In genomic region chr6:58651038-58651437, GRCm38 (mm10) we compare ENCODE assay signal across 28 mouse cellular contexts.
DNase-seq lines count a peak whose midpoint lies in the region; ATAC-seq and TF ChIP-seq lines count a peak whose summit lies in the region.
"Had no signal": no experiment of that assay in that cellular context is flagged by ENCODE, and none has a peak within 500 bp of the region (broad histone marks: within the 10 kb centered on the region; RNA-seq: fewer than 3 reads in every experiment).

No protein-coding gene starts in this region.

- H3K4me2 ChIP-seq in liver, embryonic 12.5 days, result 0 out of 2 replicates have a peak overlapping the region, but pooled peaks have one; percentile 8
- peak overlapping the region; percentile 21; the same call in 1 of the 2 replicates for H3K4me2 ChIP-seq in liver, embryonic 14.5 days (ENCODE audit: low read depth)
- H3K4me2 ChIP-seq in midbrain, embryonic 16.5 days (ENCODE audit: low read length), result no peak overlapping the region
- H3K4me2 ChIP-seq: embryonic facial prominence, embryonic 13.5 days; forebrain, embryonic 13.5 days; heart, embryonic 13.5 days; hindbrain, embryonic 14.5 days had no signal

- H3K9me3 ChIP-seq in liver, embryonic 12.5 days (replicated peaks), result no peaks in the 10 kb centered on the region
- H3K9me3 ChIP-seq in liver, embryonic 14.5 days (ENCODE audit: control insufficient read depth, low read length), result no peaks in the 10 kb centered on the region
- no peaks in the 10 kb centered on the region for H3K9me3 ChIP-seq in midbrain, embryonic 16.5 days (replicated peaks; ENCODE audit: control insufficient read depth, low read length, poor library complexity, severe bottlenecking)
- H3K9me3 ChIP-seq: embryonic facial prominence, embryonic 10.5 days; embryonic facial prominence, embryonic 13.5 days; forebrain, embryonic 10.5 days; forebrain, embryonic 13.5 days; heart, embryonic 10.5 days; heart, embryonic 13.5 days had no signal

- no peak for TF ChIP-seq POLR2A in liver, adult 2 months (IDR thresholded peaks at IDR 0.05; ENCODE audit: extremely low read depth, insufficient read depth, low read length)

- DNase-seq in liver, adult 2 months (ENCODE audit: extremely low read depth, low read depth, low spot score), result peak; percentile 81
- no peak for DNase-seq in liver
- DNase-seq in liver, embryonic 14.5 days (ENCODE audit: low read depth in 3 of 3, low spot score in 3 of 3), result no peak
- no peak for DNase-seq in right cerebral cortex, postnatal 14 days
- DNase-seq: adrenal gland, adult 8-10 months; adrenal gland, postnatal 25 days; cerebellum, adult 11-12 months; cerebellum, adult 8-10 months; cerebellum, postnatal 10 days; cerebellum, postnatal 36 days; embryo, embryonic 11 days; gastrocnemius, postnatal 10 days; gastrocnemius, postnatal 36 days; heart, adult 2 months; heart, postnatal 14 days; heart, postnatal 4 days had no signal

- H3K79me2 ChIP-seq in liver, adult 2 months (ENCODE audit: control insufficient read depth, insufficient read depth, low read length), result peaks cover 9% of the 10 kb centered on the region; the same call in 1 of the 2 replicates

- H3K4me3 ChIP-seq in liver, adult 2 months (ENCODE audit: insufficient read depth, low read depth, low read length), result no peak overlapping the region
- no peak overlapping the region for H3K4me3 ChIP-seq in liver, embryonic 12.5 days
- H3K4me3 ChIP-seq in liver, embryonic 14.5 days (ENCODE audit: insufficient read depth in 1 of 2, low read depth in 2 of 2, low read length in 2 of 2), result no peak overlapping the region
- no peak overlapping the region for H3K4me3 ChIP-seq in midbrain, embryonic 16.5 days (ENCODE audit: low read depth, low read length)
- H3K4me3 ChIP-seq: embryonic facial prominence, embryonic 10.5 days; embryonic facial prominence, embryonic 13.5 days; forebrain, embryonic 10.5 days; forebrain, embryonic 13.5 days; heart, embryonic 10.5 days; heart, embryonic 13.5 days had no signal

- no peaks in the 10 kb centered on the region for H3K27me3 ChIP-seq in liver, adult 2 months (ENCODE audit: control insufficient read depth, insufficient read depth, low read length)
- no peaks in the 10 kb centered on the region for H3K27me3 ChIP-seq in liver, embryonic 12.5 days (replicated peaks)
- no peaks in the 10 kb centered on the region for H3K27me3 ChIP-seq in liver, embryonic 14.5 days (ENCODE audit: control insufficient read depth, insufficient read depth, low read length)
- no peaks in the 10 kb centered on the region for H3K27me3 ChIP-seq in midbrain, embryonic 16.5 days (ENCODE audit: control insufficient read depth, insufficient read depth, low read depth, low read length)
- H3K27me3 ChIP-seq: embryonic facial prominence, embryonic 13.5 days; forebrain, embryonic 13.5 days; heart, embryonic 13.5 days had no signal

- TF ChIP-seq EP300 in liver, embryonic 14.5 days (IDR thresholded peaks at IDR 0.05; ENCODE audit: low read depth), result 0 out of 2 replicates have a peak, but pooled peaks have one; percentile 15

- peaks cover 18% of the 10 kb centered on the region for H3K4me1 ChIP-seq in liver, adult 2 months (ENCODE audit: control insufficient read depth, insufficient read depth, low read length)
- H3K4me1 ChIP-seq in liver, embryonic 12.5 days, result peaks cover 72% of the 10 kb centered on the region
- peaks cover 47 to 51% of the 10 kb centered on the region in 2 experiments for H3K4me1 ChIP-seq in liver, embryonic 14.5 days (replicated peaks; ENCODE audit: control insufficient read depth in 2 of 2, insufficient read depth in 2 of 2, low read length in 1 of 2)
- H3K4me1 ChIP-seq in midbrain, embryonic 16.5 days (ENCODE audit: control insufficient read depth, insufficient read depth, low read length), result no peaks in the 10 kb centered on the region
- H3K4me1 ChIP-seq: embryonic facial prominence, embryonic 10.5 days; embryonic facial prominence, embryonic 13.5 days; forebrain, embryonic 10.5 days; forebrain, embryonic 13.5 days had no signal

- peak overlapping the region; percentile 69 for H3K27ac ChIP-seq in liver, adult 2 months (replicated peaks; ENCODE audit: insufficient read depth, low read depth, low read length)
- H3K27ac ChIP-seq in liver, embryonic 12.5 days, result peak overlapping the region; percentile 65; the same call in 1 of the 2 replicates
- no peak overlapping the region for H3K27ac ChIP-seq in liver, embryonic 14.5 days
- H3K27ac ChIP-seq in midbrain, embryonic 16.5 days (ENCODE audit: low read length), result no peak overlapping the region
- H3K27ac ChIP-seq: embryonic facial prominence, embryonic 10.5 days; embryonic facial prominence, embryonic 13.5 days; forebrain, embryonic 10.5 days; forebrain, embryonic 13.5 days; heart, embryonic 10.5 days; heart, embryonic 13.5 days; hindbrain, embryonic 14.5 days; hindbrain, postnatal 0 days had no signal

- peaks cover 1% of the 10 kb centered on the region; the same call in 1 of the 2 replicates for H3K36me3 ChIP-seq in liver, adult 2 months (ENCODE audit: control insufficient read depth, insufficient read depth, low read length)
- peaks cover 56% of the 10 kb centered on the region for H3K36me3 ChIP-seq in liver, embryonic 12.5 days
- H3K36me3 ChIP-seq in liver, embryonic 14.5 days (replicated peaks; ENCODE audit: control insufficient read depth, insufficient read depth, low read depth), result peaks cover 41% of the 10 kb centered on the region
- no peaks in the 10 kb centered on the region for H3K36me3 ChIP-seq in midbrain, embryonic 16.5 days (ENCODE audit: control insufficient read depth, insufficient read depth, low read length)
- H3K36me3 ChIP-seq: embryonic facial prominence, embryonic 10.5 days; embryonic facial prominence, embryonic 13.5 days; forebrain, embryonic 10.5 days; heart, embryonic 10.5 days had no signal

- 11% methylated on average over 1 of the region's 1 CpGs for WGBS in liver, adult 2 months
- 28% methylated on average over 1 of the region's 1 CpGs for WGBS in liver, embryonic 12.5 days (ENCODE audit: insufficient replicate concordance)
- 16% methylated on average over 1 of the region's 1 CpGs for WGBS in liver, embryonic 14.5 days (ENCODE audit: insufficient replicate concordance)
- 91% methylated on average over 1 of the region's 1 CpGs for WGBS in midbrain, embryonic 16.5 days

- H3K9ac ChIP-seq in liver, adult 2 months (ENCODE audit: low read depth, low read length), result no peak overlapping the region
- peak overlapping the region; percentile 40; the same call in 1 of the 2 replicates for H3K9ac ChIP-seq in liver, embryonic 12.5 days
- H3K9ac ChIP-seq in liver, embryonic 14.5 days (replicated peaks), result no peak overlapping the region
- no peak overlapping the region for H3K9ac ChIP-seq in midbrain, embryonic 16.5 days (ENCODE audit: low read depth, low read length)
- H3K9ac ChIP-seq: embryonic facial prominence, embryonic 13.5 days; forebrain, embryonic 13.5 days; heart, embryonic 13.5 days; hindbrain, embryonic 14.5 days had no signal

- no peak for TF ChIP-seq CTCF in liver, adult 2 months (IDR thresholded peaks at IDR 0.05; ENCODE audit: low read depth, low read length)
- TF ChIP-seq CTCF in liver, embryonic 14.5 days (IDR thresholded peaks at IDR 0.05; ENCODE audit: low read depth), result no peak

- peak; percentile 17; the same call in 1 of the 2 replicates for ATAC-seq in liver, embryonic 12.5 days
- no peak for ATAC-seq in liver, embryonic 14.5 days (ENCODE audit: insufficient read depth)
- ATAC-seq in midbrain, embryonic 16.5 days, result no peak
- ATAC-seq: CD4-positive, CD25-positive, alpha-beta regulatory T cell, adult 4 months; forebrain, embryonic 13.5 days; forebrain, embryonic 16.5 days; hindbrain, postnatal 0 days had no signal

Comparison
In these comparisons a context has a peak if more than half of its experiments do, and no peak if none do; other contexts are left out.
1. H3K27ac ChIP-seq: peak in liver, adult 2 months (single experiment) and liver, embryonic 12.5 days (single experiment); none in liver, embryonic 14.5 days (single experiment) and midbrain, embryonic 16.5 days (single experiment).